Mouse (Mus musculus) spleen, postnatal 10 days (tissue): ENCODE data around the gene Defb13.
A peak's percentile ranks its signal among the peaks of the same experiment; 100 is the strongest.
"Not testable (repeated sequence)": the region's sequence is repeated elsewhere in the genome, so short reads cannot be mapped to it uniquely, and the experiment has no call there.

Experiments used
- DNase-seq, 2 experiments: peaks; one replicate each; pipeline ENCODE4 v3.0.0; 2021 to 2022; ENCODE audit warnings: low spot score in 2 of 2

Gene Defb13

GRCm38 (mm10) chr8:21946462-21946861 lies at the start of gene Defb13:
Gene Defb13, plus strand, starts transcription at chr8:21946762.
- no peak for DNase-seq

- DNase-seq: not testable (repeated sequence)
These were observed 40.3 kb upstream of the Defb13 start, which contains the start of gene Defb11 for GRCm38 (mm10) chr8:21906290-21906689. Gene Defb11, minus strand, starts transcription at chr8:21906412.

GRCm38 (mm10) chr8:21911931-21912330 lies 34.6 kb upstream of the Defb13 start:
- DNase-seq: no peak

GRCm38 (mm10) chr8:21912554-21912953 lies 34.0 kb upstream of the Defb13 start:
- no peak for DNase-seq

DNA sequence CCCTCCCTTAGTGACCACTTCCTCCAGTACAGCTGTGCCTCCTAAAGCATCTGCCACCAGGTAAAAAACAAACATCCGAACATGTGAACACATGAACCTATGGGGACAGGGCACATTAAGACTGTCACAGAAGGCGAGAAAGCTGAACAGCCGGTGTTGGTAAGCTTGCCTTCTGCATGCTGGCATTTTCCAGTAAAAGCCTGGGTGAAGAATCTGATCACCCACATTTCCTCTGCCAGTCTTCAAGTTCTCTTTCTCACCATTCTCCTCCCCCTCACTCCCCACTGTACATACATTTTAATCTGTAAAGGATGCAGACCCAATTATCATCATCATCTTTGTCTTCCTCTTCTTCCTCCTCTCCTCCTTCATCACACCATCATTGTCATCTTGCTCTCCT lies 30.9 kb upstream of the Defb13 start:
- DNase-seq: no peak

GRCm38 (mm10) chr8:21930754-21931153 lies 15.8 kb upstream of the Defb13 start:
- not testable (repeated sequence) for DNase-seq

- no peak for DNase-seq
These were observed 14.0 kb upstream of the Defb13 start, which contains the start of gene Defb15 for GRCm38 (mm10) chr8:21932610-21933009. Gene Defb15, minus strand, starts transcription at chr8:21932710.

DNA sequence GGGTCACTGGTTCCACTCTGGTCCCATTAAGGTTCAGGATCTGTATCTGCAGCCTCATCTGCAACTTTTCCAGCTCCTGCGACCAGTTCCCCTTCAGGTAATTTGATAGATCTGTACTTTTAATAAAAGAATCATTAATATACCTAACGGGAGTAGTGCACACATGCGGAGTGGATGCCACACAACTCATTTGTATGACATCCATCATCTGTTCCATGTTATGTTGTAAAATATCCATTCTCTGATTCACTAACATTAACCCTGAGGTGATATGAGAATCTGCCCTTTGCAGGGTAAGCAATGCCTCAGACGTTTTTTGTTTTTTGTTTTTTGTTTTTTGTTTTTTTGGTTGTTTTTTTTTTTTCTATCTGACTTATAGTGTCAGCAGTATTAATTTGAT lies 8.5 kb upstream of the Defb13 start, which contains the start of gene Defb35:
Gene Defb35 (plus strand): TSS at position 301 of the 400 bp plus-strand sequence.
- not testable (repeated sequence) for DNase-seq

- DNase-seq: no peak
These were observed 902 bp downstream of the Defb13 start for GRCm38 (mm10) chr8:21947311-21948017.

- DNase-seq: peak; percentile 4 to 44
These were observed 8.8 kb downstream of the Defb13 start for GRCm38 (mm10) chr8:21955321-21955720.

DNA sequence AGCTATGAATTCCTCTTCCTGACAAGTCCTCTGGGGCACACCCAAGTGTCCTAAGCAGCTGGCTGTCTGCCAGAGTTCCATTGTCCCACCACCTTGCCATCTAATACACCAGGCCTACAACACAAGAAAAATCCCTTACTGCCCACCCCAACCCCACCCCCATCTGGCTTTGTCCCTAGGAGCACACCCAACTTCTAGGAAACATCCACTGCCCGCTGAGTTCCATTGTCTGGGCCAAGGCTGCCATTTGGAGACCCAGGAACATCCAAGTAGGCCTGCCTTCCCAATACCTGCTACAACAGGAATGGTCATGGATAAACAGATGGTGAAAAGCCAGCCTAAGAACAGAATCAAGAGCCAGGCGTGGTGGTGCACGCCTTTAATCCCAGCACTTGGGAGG lies 9.8 kb downstream of the Defb13 start:
- DNase-seq: no peak

DNA sequence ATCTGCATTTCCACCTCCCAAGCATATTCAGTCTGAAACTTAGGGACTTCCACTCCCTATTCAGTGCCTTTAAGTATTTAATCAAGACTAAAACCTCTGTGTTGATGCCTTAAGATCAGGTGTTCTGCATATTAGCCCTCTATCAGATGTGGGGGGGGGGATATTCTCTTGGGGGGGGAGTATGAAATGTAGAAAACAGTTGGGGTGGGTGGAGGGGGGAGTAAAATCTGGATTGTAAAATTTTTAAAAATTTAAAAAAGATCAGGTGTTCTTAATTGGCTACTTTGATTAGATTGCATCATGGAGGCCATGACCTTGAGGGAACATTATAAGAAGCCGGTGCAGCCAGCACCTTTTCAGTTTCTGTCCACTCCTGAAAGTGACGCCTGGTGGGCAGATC lies 11.9 kb downstream of the Defb13 start, which contains the start of gene Fam90a1a:
Gene Fam90a1a (plus strand): TSS at position 301 of the 400 bp plus-strand sequence.
- DNase-seq: no peak

DNA sequence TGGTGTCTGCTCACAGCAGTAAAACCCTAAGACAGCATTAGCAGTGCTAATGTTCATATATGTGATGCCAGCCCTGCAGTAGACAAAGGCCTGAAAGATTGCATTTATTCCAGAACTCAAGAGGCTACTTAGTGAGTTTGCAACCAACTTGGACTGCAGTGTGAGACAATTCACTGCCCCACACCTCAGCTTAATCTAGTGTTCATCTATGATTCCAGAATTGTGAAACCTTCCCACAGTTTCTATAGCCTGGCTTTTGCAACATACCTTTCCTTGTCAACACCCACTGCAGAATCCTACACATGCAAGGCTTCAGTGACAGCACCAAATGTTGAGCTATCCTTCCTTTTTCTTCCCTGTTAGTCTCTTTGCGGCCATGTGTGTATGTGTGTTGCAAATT lies 20.1 kb downstream of the Defb13 start:
- no peak for DNase-seq

- DNase-seq: no peak
These were observed 22.9 kb downstream of the Defb13 start, which contains the start of gene Ccdc70 for GRCm38 (mm10) chr8:21969475-21969874. Gene Ccdc70, plus strand, starts transcription at chr8:21969775.

- no peak for DNase-seq
These were observed 31.6 kb downstream of the Defb13 start for GRCm38 (mm10) chr8:21978193-21978592.

GRCm38 (mm10) chr8:21981664-21982337 lies 35.2 kb downstream of the Defb13 start:
- no peak for DNase-seq

GRCm38 (mm10) chr8:21992184-21992583 lies 45.6 kb downstream of the Defb13 start:
- DNase-seq: peak in 1 of 2 experiments; percentile 26

DNA sequence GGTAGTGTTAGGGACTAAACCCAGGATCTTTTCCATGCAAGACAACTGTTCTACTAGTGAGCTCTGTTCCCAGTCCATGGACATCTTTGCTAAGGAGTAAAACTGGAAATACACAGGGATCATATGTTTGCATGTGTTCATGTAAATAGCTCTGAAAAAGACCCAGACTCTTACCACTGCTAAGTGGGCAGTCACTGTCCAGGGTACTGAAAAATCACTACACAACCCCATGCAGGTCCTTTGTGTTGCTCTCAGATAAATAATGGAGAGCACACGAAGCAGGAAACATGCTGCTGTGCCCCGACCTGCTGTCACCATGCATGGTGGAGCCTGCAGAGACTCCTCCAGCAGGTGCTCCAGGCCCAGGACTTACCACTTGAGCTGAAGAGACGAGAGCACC lies 48.6 kb downstream of the Defb13 start:
- DNase-seq: no peak
